Mouse (Mus musculus) limb, embryonic 15.5 days (tissue): ENCODE data around the gene Vwce. TPM values are rescaled to one million over a fixed set of nuclear protein-coding genes. Genes with fewer than 3 reads are reported as not detected.

Experiments used
- ATAC-seq: fragments of 200-750 bp; cut with Nextera tagmentation; 2 replicates; pipeline ENCODE4 v1.8.0; 2017; ENCODE audit warnings: low read depth, moderate TSS enrichment; ENCODE audit not compliant: insufficient number of reproducible peaks, low FRiP score, low TSS enrichment
- H3K27ac ChIP-seq: fragments of 300-500 bp; sonication (generic); 2 replicates; pipeline ENCODE4 v1.5.1; 2015; ENCODE audit warnings: moderate library complexity, mild to moderate bottlenecking, inconsistent platforms
- H3K27me3 ChIP-seq: fragments of 300-500 bp; sonication (generic); 2 replicates; pipeline ENCODE4 v1.6.1; 2015; ENCODE audit warnings: inconsistent platforms
- H3K36me3 ChIP-seq: fragments of 300-500 bp; sonication (generic); 2 replicates; pipeline ENCODE4 v1.6.1; 2015; ENCODE audit warnings: inconsistent platforms
- H3K4me1 ChIP-seq: fragments of 300-500 bp; sonication (generic); 2 replicates; pipeline ENCODE4 v1.6.1; 2015; ENCODE audit warnings: inconsistent platforms
- H3K4me2 ChIP-seq: fragments of 300-500 bp; sonication (generic); 2 replicates; pipeline ENCODE4 v1.6.1; 2015; ENCODE audit warnings: mild to moderate bottlenecking, inconsistent platforms
- H3K4me3 ChIP-seq: fragments of 300-500 bp; sonication (generic); 2 replicates; pipeline ENCODE4 v1.5.1; 2015; ENCODE audit warnings: mild to moderate bottlenecking, inconsistent platforms
- H3K9ac ChIP-seq: fragments of 300-500 bp; sonication (generic); 2 replicates; pipeline ENCODE4 v1.6.1; 2015; ENCODE audit warnings: inconsistent platforms
- H3K9me3 ChIP-seq: fragments of 300-500 bp; sonication (generic); 2 replicates; pipeline ENCODE4 v1.6.1; 2016; ENCODE audit warnings: inconsistent platforms
- WGBS: fragments of 180-500 bp; shearing (Covaris S2); methylation state at CpG from one replicate; pipeline ENCODE4 v1.1.7; 2015; 5-methylcytosine and 5-hydroxymethylcytosine counted together
- polyA plus RNA-seq: library from polyadenylated mRNA; unstranded; fragments of >200 nt; fragmentation: Nextera tagmentation; extraction: Ambion mirVana; gene quantifications from 2 replicates; pipeline ENCODE4 v1.2.1, GENCODE M21; 2015

Gene Vwce
- polyA plus RNA-seq, 1 experiment from 2014 or later: 2.8 TPM

DNA sequence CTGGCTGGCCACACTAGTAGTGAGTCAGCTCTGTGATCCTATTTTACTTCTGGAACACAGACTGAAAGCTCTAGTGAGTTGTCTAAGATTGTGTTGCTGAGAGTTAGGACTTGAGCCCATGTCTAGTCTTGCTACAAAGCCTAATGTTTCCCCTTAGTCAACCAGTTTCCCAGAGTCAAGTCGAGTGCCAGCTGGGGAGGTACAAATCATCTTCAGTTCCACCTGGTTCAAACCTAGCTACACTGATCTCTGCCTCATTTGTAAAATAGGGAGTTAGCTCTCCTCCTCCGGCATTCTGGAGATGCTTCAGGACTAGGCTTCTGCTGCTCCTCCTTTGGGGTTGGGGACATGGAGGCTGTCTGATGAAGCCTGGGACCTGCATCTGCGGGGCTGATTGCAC, 29.5 kb upstream of the Vwce start:
- WGBS: 33% methylated on average over 3 of the region's 3 CpGs
- H3K27ac ChIP-seq: peak overlapping the region; percentile 95
- H3K4me1 ChIP-seq: peaks cover 40% of the 10 kb centered on the region
- peak overlapping the region; percentile 71 for H3K4me3 ChIP-seq
- no peaks in the 10 kb centered on the region for H3K9me3 ChIP-seq
- peak overlapping the region; percentile 71 for H3K9ac ChIP-seq
- no peaks in the 10 kb centered on the region for H3K27me3 ChIP-seq
- H3K4me2 ChIP-seq: peak overlapping the region; percentile 72
- H3K36me3 ChIP-seq: peaks cover 25% of the 10 kb centered on the region
- ATAC-seq: no peak

DNA sequence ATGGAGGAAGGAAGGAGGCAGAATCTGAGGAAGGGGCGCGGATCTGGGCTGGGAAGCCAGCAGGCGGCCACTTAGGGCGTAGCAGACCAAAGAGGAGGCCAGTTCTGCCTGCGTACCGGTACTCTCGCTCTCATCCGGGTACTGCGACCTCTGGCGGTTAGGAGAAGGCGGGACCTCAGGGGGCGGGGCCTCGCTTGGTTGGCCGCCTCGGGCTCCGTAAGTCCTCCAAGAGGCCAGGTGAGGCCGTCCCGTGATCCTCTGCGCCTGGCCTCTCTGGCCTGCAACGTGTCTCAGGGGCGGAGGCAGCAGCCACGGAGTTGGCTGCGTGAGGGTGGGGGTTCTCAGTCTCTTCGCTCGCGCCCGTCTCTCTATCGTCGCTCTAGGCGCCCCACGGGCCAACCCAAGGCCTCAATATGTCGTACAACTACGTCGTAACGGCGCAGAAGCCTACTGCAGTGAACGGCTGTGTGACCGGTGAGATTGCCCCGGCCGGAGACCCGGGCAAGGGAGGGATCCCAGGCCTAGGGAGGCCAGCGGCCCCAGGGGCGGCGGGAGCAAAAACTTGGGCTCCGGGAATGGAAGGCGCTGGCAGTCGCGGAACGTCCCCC, 28.6 kb upstream of the Vwce start, which contains the start of the genes Ddb1 and Tkfc:
Ddb1 (plus strand) TSS at position 35 of the 608 bp plus-strand sequence.
Tkfc (minus strand) TSS at position 362 of the 608 bp plus-strand sequence.
- Histone ChIP-seq H3K27ac (peak within 1 kb of the TSS; percentile 95), H3K36me3 (peaks cover 30% of the 10 kb centered on the region), H3K4me1 (peaks cover 40% of the 10 kb centered on the region), H3K4me2 (peak within 1 kb of the TSS; percentile 72), H3K27me3 (no peaks in the 10 kb centered on the region), H3K4me3 (peak within 1 kb of the TSS; percentile 71), H3K9ac (peak within 1 kb of the TSS; percentile 83), H3K9me3 (no peaks in the 10 kb centered on the region)
- peak; percentile 96 for ATAC-seq
- 0% methylated on average over 47 of the region's 49 CpGs for WGBS

DNA sequence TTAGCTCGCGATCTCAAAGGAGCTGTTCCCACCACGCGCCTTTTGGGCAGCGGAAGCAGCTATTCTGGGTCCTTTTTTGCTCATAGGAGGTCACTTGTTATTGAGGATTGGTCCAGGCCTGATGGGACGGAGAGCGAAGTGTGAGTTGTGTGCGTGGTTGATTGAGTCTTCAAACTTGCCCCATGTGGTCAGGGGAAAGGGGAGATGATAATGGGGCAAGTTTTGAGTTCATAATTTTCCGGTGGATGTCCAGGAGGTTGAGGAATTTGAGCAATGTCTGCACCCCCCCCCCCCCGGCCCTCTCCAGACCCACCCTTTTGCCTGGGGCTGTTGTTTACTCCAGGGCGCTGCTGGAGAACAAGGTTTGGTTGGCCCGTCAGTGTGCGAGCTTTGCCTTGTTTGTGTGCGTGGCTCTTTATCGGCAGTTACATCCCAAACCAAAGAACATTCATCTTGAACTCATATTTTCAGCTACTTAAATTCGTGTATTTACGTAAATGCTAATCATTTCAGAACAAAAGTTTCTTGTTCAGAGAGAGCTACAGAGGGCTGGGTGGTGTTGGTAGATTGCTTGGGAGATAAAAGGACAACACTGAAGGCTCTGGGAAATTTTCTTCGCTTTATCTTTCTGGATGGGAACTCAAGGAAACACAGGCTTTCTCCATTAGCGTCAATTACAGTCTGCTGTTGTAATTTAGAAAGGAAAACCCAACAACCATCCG, 28.0 kb upstream of the Vwce start:
- Histone ChIP-seq H3K27ac (peak overlapping the region; percentile 95), H3K4me1 (peaks cover 40% of the 10 kb centered on the region), H3K27me3 (no peaks in the 10 kb centered on the region), H3K4me3 (peak overlapping the region; percentile 71), H3K36me3 (peaks cover 37% of the 10 kb centered on the region), H3K4me2 (peak overlapping the region; percentile 72), H3K9me3 (no peaks in the 10 kb centered on the region), H3K9ac (peak overlapping the region; percentile 83)
- 5% methylated on average over 20 of the region's 20 CpGs for WGBS
- ATAC-seq: no peak

DNA sequence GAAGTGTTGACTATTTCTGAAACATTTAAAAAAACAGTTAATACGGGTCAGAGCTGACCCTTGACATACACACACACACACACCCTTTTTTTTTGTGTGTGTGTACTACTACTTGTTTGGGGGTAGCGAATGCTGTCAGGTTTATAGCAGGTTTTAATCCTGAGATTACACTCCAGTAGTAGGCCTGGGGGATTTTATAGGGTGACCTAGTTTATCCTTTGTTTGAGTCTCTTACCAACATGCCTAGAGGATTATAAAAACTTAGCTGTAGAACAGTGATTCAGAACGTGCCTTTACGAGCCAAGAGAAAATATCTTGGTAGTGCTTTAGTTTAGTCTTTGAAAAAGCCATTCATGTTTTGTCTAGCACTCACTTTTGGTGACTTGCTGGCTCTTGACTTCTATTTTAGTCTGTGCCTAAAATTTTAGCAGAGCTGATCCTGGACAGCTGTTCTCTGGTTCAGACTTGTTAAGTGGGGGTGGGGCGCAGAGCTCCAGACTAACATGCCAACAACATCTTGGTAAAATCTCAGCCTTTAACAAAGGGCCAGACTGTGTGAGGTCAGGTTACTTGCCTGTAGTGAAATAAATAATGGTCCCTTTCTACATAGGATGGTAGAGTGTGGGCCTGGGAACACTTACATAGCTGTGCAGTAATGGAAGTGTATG, 25.3 kb upstream of the Vwce start:
- no peaks in the 10 kb centered on the region for H3K9me3 ChIP-seq
- no peak overlapping the region for H3K27ac ChIP-seq
- no peak for ATAC-seq
- H3K36me3 ChIP-seq: peaks cover 62% of the 10 kb centered on the region
- WGBS: 67% methylated on average over 5 of the region's 5 CpGs
- no peak overlapping the region for H3K9ac ChIP-seq
- H3K4me2 ChIP-seq: no peak overlapping the region
- H3K4me3 ChIP-seq: no peak overlapping the region
- peaks cover 27% of the 10 kb centered on the region for H3K4me1 ChIP-seq
- H3K27me3 ChIP-seq: no peaks in the 10 kb centered on the region

DNA sequence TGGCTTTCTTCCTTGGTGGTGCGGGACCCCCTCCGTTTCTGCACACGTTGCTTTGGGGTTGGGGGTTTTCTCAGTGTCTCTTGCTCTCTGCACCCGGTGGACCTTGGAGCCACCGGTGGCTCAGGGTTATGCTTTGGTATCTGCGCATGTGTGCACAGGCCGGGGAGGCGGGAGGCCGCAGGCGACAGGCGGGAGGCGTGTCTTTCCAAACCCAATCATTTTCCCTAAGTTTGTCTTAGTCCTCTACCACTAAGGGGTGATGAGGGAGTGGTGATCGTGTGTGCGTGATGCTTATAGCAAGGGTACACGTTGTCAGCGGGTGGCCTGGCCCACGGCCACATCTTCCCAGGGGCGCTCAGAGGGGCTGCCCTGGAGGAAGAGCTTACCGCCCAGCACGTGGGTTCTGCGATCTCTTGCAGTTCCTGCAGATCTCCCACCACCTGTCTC, 882 bp downstream of the Vwce start:
- peaks cover 19% of the 10 kb centered on the region for H3K36me3 ChIP-seq
- H3K4me3 ChIP-seq: peak overlapping the region; percentile 47
- peak overlapping the region; percentile 97 for H3K4me2 ChIP-seq
- WGBS: 3% methylated on average over 21 of the region's 21 CpGs
- H3K9me3 ChIP-seq: no peaks in the 10 kb centered on the region
- peak overlapping the region; percentile 47 for H3K9ac ChIP-seq
- H3K27me3 ChIP-seq: no peaks in the 10 kb centered on the region
- H3K27ac ChIP-seq: peak overlapping the region; percentile 47
- peaks cover 22% of the 10 kb centered on the region for H3K4me1 ChIP-seq
- ATAC-seq: peak; percentile 70

DNA sequence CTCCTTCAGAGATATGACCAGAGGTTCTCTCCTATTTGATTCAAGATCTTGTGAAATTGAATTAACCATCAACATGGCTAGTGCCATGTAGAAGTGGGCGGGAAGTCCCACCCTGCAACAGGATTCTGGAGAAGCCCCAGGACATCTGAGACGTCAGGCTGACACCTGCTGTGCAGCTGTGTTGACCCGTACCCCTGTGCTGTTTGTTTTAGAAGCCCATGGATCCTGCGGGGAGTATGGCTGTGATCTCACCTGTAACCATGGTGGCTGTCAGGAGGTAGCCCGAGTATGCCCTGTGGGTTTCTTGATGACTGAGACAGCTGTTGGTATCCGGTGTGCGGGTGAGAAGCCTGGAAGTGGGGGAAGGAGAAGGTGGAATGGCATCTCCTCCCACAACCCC, 3.8 kb downstream of the Vwce start:
- no peak for ATAC-seq
- Histone ChIP-seq H3K9me3 (no peaks in the 10 kb centered on the region), H3K4me2 (no peak overlapping the region), H3K27me3 (no peaks in the 10 kb centered on the region), H3K27ac (no peak overlapping the region), H3K36me3 (no peaks in the 10 kb centered on the region), H3K4me3 (no peak overlapping the region), H3K9ac (no peak overlapping the region), H3K4me1 (peaks cover 30% of the 10 kb centered on the region)
- WGBS: 50% methylated on average over 7 of the region's 7 CpGs

DNA sequence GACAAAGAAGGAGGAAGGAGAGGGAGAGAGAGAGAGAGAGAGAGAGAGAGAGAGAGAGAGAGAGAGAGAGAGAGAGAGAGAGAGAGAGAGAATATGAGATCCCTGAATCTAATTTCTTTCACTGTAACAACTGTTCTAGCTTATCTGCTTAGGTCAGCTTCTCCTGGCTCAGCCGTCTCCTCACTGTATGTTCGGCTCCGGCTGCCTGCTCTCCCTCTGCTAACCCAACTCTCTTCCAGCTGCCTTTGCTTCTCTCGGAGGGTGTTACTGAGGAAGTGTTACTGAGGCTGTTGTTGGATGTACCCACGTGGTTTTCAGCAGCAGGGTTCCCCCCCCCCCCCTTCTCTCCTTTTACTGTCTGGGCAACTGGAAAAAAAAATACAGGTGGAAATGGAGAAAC, 6.1 kb downstream of the Vwce start:
- Histone ChIP-seq H3K4me1 (peaks cover 15% of the 10 kb centered on the region; the same call in 1 of the 2 replicates), H3K36me3 (no peaks in the 10 kb centered on the region), H3K27ac (peak overlapping the region; percentile 79), H3K9me3 (no peaks in the 10 kb centered on the region), H3K9ac (0 out of 2 replicates have a peak overlapping the region, but pooled peaks have one; percentile 26), H3K4me3 (0 out of 2 replicates have a peak overlapping the region, but pooled peaks have one; percentile 3), H3K4me2 (peak overlapping the region; percentile 31), H3K27me3 (no peaks in the 10 kb centered on the region)
- WGBS: 4% methylated on average over 5 of the region's 5 CpGs
- no peak for ATAC-seq

DNA sequence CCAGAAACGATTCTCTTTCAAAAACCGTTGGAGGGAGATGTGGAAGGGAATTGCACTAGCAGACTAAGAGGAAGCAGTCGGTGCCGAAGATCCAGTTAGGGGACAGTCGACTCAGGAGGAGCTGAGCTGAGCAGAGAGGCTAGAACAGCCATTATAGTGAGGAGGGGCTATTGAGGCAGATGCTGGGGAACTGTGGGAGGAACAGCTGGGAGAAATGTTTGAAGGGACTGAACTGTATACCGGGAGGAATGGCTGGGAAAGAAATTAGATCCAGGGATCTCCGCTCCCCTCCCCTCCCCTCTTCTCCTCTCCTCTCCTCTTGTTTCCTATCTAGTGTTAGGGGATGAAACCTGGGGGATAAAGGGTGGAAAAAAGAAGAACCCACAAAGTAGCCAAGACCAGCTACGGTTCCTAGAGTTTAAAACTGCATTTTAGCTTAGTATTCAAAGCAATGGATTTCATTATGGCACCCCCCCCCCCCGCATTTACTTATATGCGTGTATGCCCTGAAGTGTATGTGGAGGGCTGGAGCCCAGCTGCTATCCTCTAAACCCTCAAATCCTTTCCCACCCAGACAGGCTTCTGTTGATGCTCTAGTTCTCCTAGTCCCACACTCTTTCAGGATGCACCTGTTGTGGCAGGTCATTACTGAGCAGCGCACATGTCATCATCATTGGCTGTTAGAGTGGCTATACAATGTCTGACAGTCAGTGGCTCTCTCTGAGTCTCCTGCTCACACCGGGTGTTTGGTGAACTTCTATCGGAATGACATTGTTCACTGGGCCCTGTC, 6.8 kb downstream of the Vwce start:
- no peaks in the 10 kb centered on the region for H3K9me3 ChIP-seq
- 0 out of 2 replicates have a peak overlapping the region, but pooled peaks have one; percentile 26 for H3K9ac ChIP-seq
- H3K4me3 ChIP-seq: 0 out of 2 replicates have a peak overlapping the region, but pooled peaks have one; percentile 3
- peak overlapping the region; percentile 79 for H3K27ac ChIP-seq
- ATAC-seq: peak; percentile 73
- peaks cover 8% of the 10 kb centered on the region; the same call in 1 of the 2 replicates for H3K4me1 ChIP-seq
- H3K4me2 ChIP-seq: peak overlapping the region; percentile 31
- 38% methylated on average over 13 of the region's 13 CpGs for WGBS
- H3K27me3 ChIP-seq: no peaks in the 10 kb centered on the region
- H3K36me3 ChIP-seq: no peaks in the 10 kb centered on the region

DNA sequence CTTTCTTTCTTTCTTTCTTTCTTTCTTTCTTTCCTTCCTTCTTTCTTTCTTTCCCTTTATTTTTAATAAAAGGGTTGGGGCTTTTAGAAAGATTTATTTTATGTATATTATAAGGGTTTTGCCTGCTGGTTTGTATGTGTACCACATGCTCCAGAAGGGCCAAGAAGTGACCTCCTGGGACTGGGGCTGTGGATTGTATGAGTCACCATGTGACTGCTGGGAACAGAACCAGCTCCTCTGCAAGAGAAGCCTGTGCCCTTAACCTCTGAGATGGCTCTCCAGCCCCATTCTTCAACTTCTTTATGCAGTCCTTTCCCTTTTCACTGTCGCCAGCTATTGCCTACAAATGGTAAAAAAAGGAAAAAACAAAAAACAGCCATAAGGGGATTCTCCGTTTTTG, 11.6 kb downstream of the Vwce start:
- Histone ChIP-seq H3K27ac (no peak overlapping the region), H3K4me3 (no peak overlapping the region), H3K4me2 (no peak overlapping the region), H3K9ac (no peak overlapping the region), H3K4me1 (peaks cover 1% of the 10 kb centered on the region; the same call in 1 of the 2 replicates), H3K9me3 (no peaks in the 10 kb centered on the region), H3K27me3 (no peaks in the 10 kb centered on the region), H3K36me3 (no peaks in the 10 kb centered on the region)
- 83% methylated on average over 2 of the region's 2 CpGs for WGBS
- ATAC-seq: no peak

DNA sequence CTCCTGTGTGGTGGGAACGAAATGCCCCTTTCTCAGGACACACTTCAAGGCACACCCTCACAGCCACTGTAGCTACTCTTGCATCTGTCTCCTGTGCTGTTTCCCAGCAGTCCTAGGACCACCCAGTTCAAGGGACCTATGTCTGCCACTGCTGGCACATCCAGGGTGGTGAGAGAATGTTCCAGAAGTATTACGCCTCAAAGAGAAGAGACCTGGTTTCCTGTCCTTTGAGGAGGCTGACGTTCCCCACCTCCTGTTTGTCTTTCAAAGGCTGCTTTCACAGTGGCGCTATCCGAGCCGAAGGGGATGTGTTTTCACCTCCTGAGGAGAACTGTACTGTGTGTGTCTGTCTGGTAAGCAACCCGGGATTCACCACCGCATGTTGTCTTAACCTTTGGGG, 14.1 kb downstream of the Vwce start:
- ATAC-seq: no peak

DNA sequence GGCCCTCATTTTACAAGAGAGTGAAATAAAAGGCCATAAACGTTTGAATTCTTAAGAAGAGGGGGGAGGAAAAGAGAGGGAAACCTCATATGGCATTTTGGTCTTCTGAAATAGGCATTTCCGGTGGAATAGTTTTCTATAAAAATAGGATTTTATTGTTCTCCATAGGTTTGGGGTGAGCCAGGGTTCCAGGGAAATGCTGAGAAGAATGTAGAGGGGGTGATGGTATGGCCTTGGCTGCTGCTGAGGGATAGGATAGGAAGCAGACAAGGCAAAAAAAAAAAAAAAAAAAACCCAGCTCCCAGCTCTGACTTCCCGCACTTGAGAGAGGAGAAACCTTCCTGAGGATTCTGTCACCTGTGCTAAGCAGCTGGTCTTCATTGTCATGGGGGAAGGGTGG, 22.0 kb downstream of the Vwce start:
- Histone ChIP-seq H3K9me3 (no peaks in the 10 kb centered on the region), H3K9ac (no peak overlapping the region), H3K4me2 (no peak overlapping the region), H3K4me3 (no peak overlapping the region), H3K27ac (peak overlapping the region; percentile 75), H3K27me3 (no peaks in the 10 kb centered on the region), H3K4me1 (peaks cover 14% of the 10 kb centered on the region), H3K36me3 (no peaks in the 10 kb centered on the region)
- 12% methylated on average over 3 of the region's 3 CpGs for WGBS
- peak; percentile 16; the same call in 1 of the 2 replicates for ATAC-seq

More for the DNA sequence above, 14.1 kb downstream of the Vwce start:
- Histone ChIP-seq H3K27me3 (no peaks in the 10 kb centered on the region), H3K36me3 (no peaks in the 10 kb centered on the region), H3K4me1 (no peaks in the 10 kb centered on the region), H3K4me2 (no peak overlapping the region), H3K9ac (no peak overlapping the region), H3K9me3 (no peaks in the 10 kb centered on the region), H3K4me3 (no peak overlapping the region), H3K27ac (no peak overlapping the region)
- 82% methylated on average over 8 of the region's 8 CpGs for WGBS
